Comparison of ENCODE assay signal across 8 mouse cellular contexts in the genomic region with DNA sequence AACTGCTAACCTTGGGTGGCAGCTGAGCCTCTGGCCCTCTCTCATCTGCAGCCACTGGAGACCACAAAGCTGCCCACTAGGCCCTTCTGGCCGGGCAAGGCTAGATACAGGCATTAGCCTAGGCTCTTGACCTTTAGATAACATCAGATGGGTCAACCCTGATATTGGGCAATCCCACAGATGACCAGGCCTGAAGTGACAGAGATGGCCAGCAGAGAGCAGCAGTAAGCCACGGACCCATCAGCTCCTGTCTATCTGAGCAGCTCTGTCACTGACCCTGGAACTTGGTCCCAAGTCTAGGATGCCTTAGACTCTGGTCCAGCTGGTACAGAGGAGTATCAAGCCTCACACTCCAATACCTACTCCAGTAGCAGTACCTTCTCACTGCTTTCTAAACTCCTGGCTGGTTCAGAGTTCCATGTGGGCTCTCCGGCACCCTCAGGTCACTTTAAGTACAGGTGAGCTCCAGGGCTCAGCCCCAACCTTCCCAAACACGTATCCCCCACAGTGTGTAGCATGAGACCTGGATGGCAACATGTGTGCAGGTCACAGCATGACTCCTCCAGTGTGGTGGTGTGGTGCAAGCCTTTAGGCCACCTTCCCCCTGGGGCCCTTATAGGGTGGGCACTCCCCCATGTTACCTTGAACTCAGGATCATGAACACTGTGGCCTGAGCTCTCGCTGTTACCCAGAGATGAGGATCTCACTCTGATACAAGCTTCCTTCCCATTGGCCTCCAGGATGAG. TPM values are rescaled to one million over a fixed set of nuclear protein-coding genes. Genes with fewer than 3 reads are reported as not detected.
DNase-seq lines count a peak whose midpoint lies in the region; ATAC-seq and TF ChIP-seq lines count a peak whose summit lies in the region.

No protein-coding gene starts in this region.

- no peaks in the 10 kb centered on the region for H3K36me3 ChIP-seq in MEL (ENCODE audit: control insufficient read depth in 1 of 2, insufficient read depth in 2 of 2, low read length in 2 of 2)
- H3K36me3 ChIP-seq in forebrain, embryonic 16.5 days (ENCODE audit: control insufficient read depth, insufficient read depth) = no peaks in the 10 kb centered on the region
- no peaks in the 10 kb centered on the region for H3K36me3 ChIP-seq in hindbrain, embryonic 14.5 days (replicated peaks; ENCODE audit: control insufficient read depth, insufficient read depth)

- no peaks in the 10 kb centered on the region for H3K79me2 ChIP-seq in MEL (ENCODE audit: control insufficient read depth, insufficient read depth, low read length, poor library complexity)

- TF ChIP-seq POLR2A in MEL (IDR thresholded peaks at IDR 0.05; ENCODE audit: control insufficient read depth in 1 of 2, insufficient read depth in 1 of 2, low read depth in 1 of 2, low read length in 2 of 2, poor library complexity in 1 of 2) = no peak
- no peak for TF ChIP-seq POLR2A in brain, embryonic 14.5 days (IDR thresholded peaks at IDR 0.05; ENCODE audit: borderline replicate concordance, extremely low read depth, insufficient read depth, insufficient read length, poor library complexity, severe bottlenecking)

- no peak for TF ChIP-seq EP300 in MEL (IDR thresholded peaks at IDR 0.05; ENCODE audit: low read depth in 1 of 2, low read length in 2 of 2)

- H3K4me3 ChIP-seq in MEL (ENCODE audit: control insufficient read depth in 1 of 2, insufficient read depth in 1 of 2, low read depth in 2 of 2, low read length in 2 of 2) = no peak overlapping the region
- H3K4me3 ChIP-seq in forebrain, embryonic 16.5 days (replicated peaks; ENCODE audit: low read length) = no peak overlapping the region
- H3K4me3 ChIP-seq in hindbrain, embryonic 14.5 days (replicated peaks; ENCODE audit: low read length) = no peak overlapping the region

- no peaks in the 10 kb centered on the region for H3K9me3 ChIP-seq in MEL (replicated peaks; ENCODE audit: insufficient read depth, low read length)
- H3K9me3 ChIP-seq in forebrain, embryonic 16.5 days (ENCODE audit: control insufficient read depth, low read length) = no peaks in the 10 kb centered on the region
- 0 out of 2 replicates have a peak, but pooled peaks cover 4% of the 10 kb centered on the region for H3K9me3 ChIP-seq in hindbrain, embryonic 14.5 days (ENCODE audit: control insufficient read depth, low read length)

- 59% methylated on average over 5 of the region's 5 CpGs for WGBS in forebrain, embryonic 16.5 days
- WGBS in hindbrain, embryonic 14.5 days = 62% methylated on average over 5 of the region's 5 CpGs

- no peak overlapping the region for H3K4me2 ChIP-seq in forebrain, embryonic 16.5 days (ENCODE audit: low read length)
- no peak overlapping the region for H3K4me2 ChIP-seq in hindbrain, embryonic 14.5 days (replicated peaks)

- peak; percentile 78 for ATAC-seq in forebrain, embryonic 16.5 days
- peak; percentile 87 for ATAC-seq in hindbrain, embryonic 14.5 days (ENCODE audit: low FRiP score)

- peak; percentile 84 for TF ChIP-seq RAD21 in MEL (IDR thresholded peaks at IDR 0.05; ENCODE audit: low read depth, low read length)

- H3K27me3 ChIP-seq in MEL (ENCODE audit: control insufficient read depth in 1 of 2, insufficient read depth in 2 of 2, low read length in 2 of 2) = peaks cover 0 to 2% of the 10 kb centered on the region in 2 experiments; a peak in 1 of 4 replicates
- H3K27me3 ChIP-seq in forebrain, embryonic 16.5 days (replicated peaks; ENCODE audit: control insufficient read depth, insufficient read depth, low read length) = no peaks in the 10 kb centered on the region
- H3K27me3 ChIP-seq in hindbrain, embryonic 14.5 days (ENCODE audit: control insufficient read depth, insufficient read depth, low read length) = no peaks in the 10 kb centered on the region

- TF ChIP-seq CTCF in MEL (IDR thresholded peaks at IDR 0.05 in 2 of 3, conservative IDR thresholded peaks at IDR 0.05 in 1 of 3; ENCODE audit: control insufficient read depth in 1 of 3, insufficient read depth in 1 of 3, low read depth in 2 of 3, low read length in 3 of 3, poor library complexity in 1 of 3, severe bottlenecking in 1 of 3) = peak; percentile 62 to 80 (median 77)
- peak; percentile 89 for TF ChIP-seq CTCF in brain, embryonic 14.5 days (IDR thresholded peaks at IDR 0.05; ENCODE audit: borderline replicate concordance, extremely low read depth, insufficient read depth, insufficient read length)

- H3K27ac ChIP-seq in MEL (ENCODE audit: control insufficient read depth, low read depth, low read length) = no peak overlapping the region
- H3K27ac ChIP-seq in forebrain, embryonic 16.5 days (ENCODE audit: low read length) = no peak overlapping the region
- H3K27ac ChIP-seq in hindbrain, embryonic 14.5 days = no peak overlapping the region

- H3K4me1 ChIP-seq in MEL (ENCODE audit: control insufficient read depth in 1 of 2, insufficient read depth in 2 of 2, low read length in 2 of 2) = no peaks in the 10 kb centered on the region; a peak in 1 of 4 replicates
- no peaks in the 10 kb centered on the region for H3K4me1 ChIP-seq in forebrain, embryonic 16.5 days (replicated peaks; ENCODE audit: control insufficient read depth, insufficient read depth, low read length)
- no peaks in the 10 kb centered on the region for H3K4me1 ChIP-seq in hindbrain, embryonic 14.5 days (replicated peaks; ENCODE audit: control insufficient read depth, insufficient read depth, low read length)

- H3K9ac ChIP-seq in MEL (ENCODE audit: control insufficient read depth, low read depth, low read length, poor library complexity, severe bottlenecking) = no peak overlapping the region
- no peak overlapping the region for H3K9ac ChIP-seq in forebrain, embryonic 16.5 days (replicated peaks; ENCODE audit: low read depth, low read length)
- no peak overlapping the region for H3K9ac ChIP-seq in hindbrain, embryonic 14.5 days

- peak; percentile 30 for DNase-seq in MEL (ENCODE audit: low read depth, low spot score)
- DNase-seq in brain, embryonic 14.5 days (ENCODE audit: low read depth) = peak; percentile 67
- DNase-seq in hindbrain, embryonic 14.5 days (ENCODE audit: low spot score) = peak; percentile 79
- peak; percentile 72 to 75 for DNase-seq in layer of hippocampus, postnatal 36 days
- peak; percentile 63 to 77 for DNase-seq in lung, postnatal 4 days
- peak; percentile 90 for DNase-seq in retina, embryonic 14.5 days (ENCODE audit: low spot score)
- DNase-seq in c-Kit-positive CD71-positive TER-119-positive erythroid progenitor cells, embryonic 14.5 days (ENCODE audit: low spot score) = no peak

TF ChIP-seq in MEL, 35 proteins besides CTCF, POLR2A, EP300 and RAD21:
- TF ChIP-seq CHD1 (IDR thresholded peaks at IDR 0.05; ENCODE audit: low read depth, low read length) = no peak
- TF ChIP-seq SMC3 (IDR thresholded peaks at IDR 0.05; ENCODE audit: low read depth, low read length) = peak; percentile 83
- TF ChIP-seq GABPA (IDR thresholded peaks at IDR 0.05; ENCODE audit: low read depth, low read length) = no peak
- no peak for TF ChIP-seq MAX (IDR thresholded peaks at IDR 0.05; ENCODE audit: low read length)
- no peak for TF ChIP-seq UBTF (IDR thresholded peaks at IDR 0.05; ENCODE audit: borderline replicate concordance, insufficient read depth, low read depth, low read length)
- peak; percentile 76 for TF ChIP-seq ZC3H11A (IDR thresholded peaks at IDR 0.05; ENCODE audit: low read depth, low read length)
- TF ChIP-seq ZNF384 (IDR thresholded peaks at IDR 0.05; ENCODE audit: low read depth, low read length) = no peak
- TF ChIP-seq MYB (IDR thresholded peaks at IDR 0.05; ENCODE audit: low read depth, low read length) = no peak
TF ChIP-seq in MEL: peak in this region for 2.

RNA-seq across cellular contexts. Expression of a gene that starts 18.4 kb away (rescaled TPM):
- total RNA-seq in MEL (2012; rRNA removed) = 40.2 and 43.3 TPM in 2 replicates
- polyA plus RNA-seq in MEL (2012; ENCODE audit: insufficient read depth in 1 of 2, insufficient read length in 2 of 2, low read depth in 1 of 2, low replicate concordance in 2 of 2, missing spikeins in 1 of 2) = 10 to 100 TPM in 1 of 2 experiments, not detected in 1; 53.6 TPM
- polyA plus RNA-seq in brain, embryonic 14.5 days (2012; rRNA removed) = 6.5 and 8.0 TPM in 2 replicates
- 4.1 and 4.2 TPM in 2 replicates for polyA plus RNA-seq in forebrain, embryonic 16.5 days (2015; fragmentation: Nextera tagmentation; extraction: Ambion mirVana)
- 2.8 and 3.1 TPM in 2 replicates for polyA plus RNA-seq in hindbrain, embryonic 14.5 days (2014; fragmentation: Nextera tagmentation; extraction: Ambion mirVana)
- total RNA-seq in layer of hippocampus, postnatal 36 days (2021) = 10 to 100 TPM; 32.7 to 42.6 TPM

RNA-seq across cellular contexts. Expression of a gene that starts 19.0 kb away (rescaled TPM):
- 0.10 TPM in 1 of 2 replicates, not detected in the other for total RNA-seq in MEL (2012; rRNA removed)
- polyA plus RNA-seq in MEL (2012; ENCODE audit: insufficient read depth in 1 of 2, insufficient read length in 2 of 2, low read depth in 1 of 2, low replicate concordance in 2 of 2, missing spikeins in 1 of 2) = under 1 TPM in 1 of 2 experiments, not detected in 1; 0.04 TPM
- polyA plus RNA-seq in brain, embryonic 14.5 days (2012; rRNA removed) = 50.3 and 52.5 TPM in 2 replicates
- polyA plus RNA-seq in forebrain, embryonic 16.5 days (2015; fragmentation: Nextera tagmentation; extraction: Ambion mirVana) = 21.7 and 24.4 TPM in 2 replicates
- polyA plus RNA-seq in hindbrain, embryonic 14.5 days (2014; fragmentation: Nextera tagmentation; extraction: Ambion mirVana) = 22.7 and 26.2 TPM in 2 replicates
- 100 to 1,000 TPM in 1 of 2 experiments, 10 to 100 TPM in 1; 96.1 to 105 TPM for total RNA-seq in layer of hippocampus, postnatal 36 days (2021)

RNA-seq across cellular contexts. Expression of a gene that starts 55.7 kb away (rescaled TPM):
- total RNA-seq in MEL (2012; rRNA removed) = 64.1 and 66.8 TPM in 2 replicates
- polyA plus RNA-seq in MEL (2012; ENCODE audit: insufficient read depth in 1 of 2, insufficient read length in 2 of 2, low read depth in 1 of 2, low replicate concordance in 2 of 2, missing spikeins in 1 of 2) = 100 to 1,000 TPM in 1 of 2 experiments, not detected in 1; 133 TPM
- 110 and 137 TPM in 2 replicates for polyA plus RNA-seq in brain, embryonic 14.5 days (2012; rRNA removed)
- 145 and 156 TPM in 2 replicates for polyA plus RNA-seq in forebrain, embryonic 16.5 days (2015; fragmentation: Nextera tagmentation; extraction: Ambion mirVana)
- polyA plus RNA-seq in hindbrain, embryonic 14.5 days (2014; fragmentation: Nextera tagmentation; extraction: Ambion mirVana) = 128 and 156 TPM in 2 replicates
- total RNA-seq in layer of hippocampus, postnatal 36 days (2021) = 10 to 100 TPM; 66.1 to 70.8 TPM

Comparison
In these comparisons a context has a peak if more than half of its experiments do, and no peak if none do; other contexts are left out.
1. RNA of a gene that starts 19.0 kb away (polyA plus RNA-seq): 50.3 to 52.5 TPM in brain, embryonic 14.5 days, 21.7 to 24.4 TPM in forebrain, embryonic 16.5 days and 22.7 to 26.2 TPM in hindbrain, embryonic 14.5 days; 0.04 TPM in MEL; every median in the first group is over 10 times any median in the second.